Mouse (Mus musculus) heart, postnatal 0 days (tissue): ENCODE data around the gene Lrig2. TPM values are rescaled to one million over a fixed set of nuclear protein-coding genes. Genes with fewer than 3 reads are reported as not detected.

Experiments used
- ATAC-seq: fragments of 200-750 bp; cut with Nextera tagmentation; 2 replicates; pipeline ENCODE4 v1.8.0; 2017; ENCODE audit warnings: low read depth, moderate number of reproducible peaks, moderate library complexity; ENCODE audit not compliant: insufficient read depth
- DNase-seq: peaks from one replicate; pipeline ENCODE4 v3.0.0-alpha.2; 2016; ENCODE audit warnings: low spot score
- H3K27ac ChIP-seq: fragments of 300-500 bp; sonication (generic); 2 replicates; pipeline ENCODE4 v1.5.1; 2014; ENCODE audit warnings: low read depth, mild to moderate bottlenecking
- H3K27me3 ChIP-seq: fragments of 300-500 bp; sonication (generic); 2 replicates; pipeline ENCODE4 v1.6.1; 2014; ENCODE audit warnings: low read length, mixed read lengths; ENCODE audit not compliant: control insufficient read depth, insufficient read depth
- H3K36me3 ChIP-seq: fragments of 300-500 bp; sonication (generic); replicated peaks from 2 replicates; pipeline ENCODE4 v1.6.1; 2014; ENCODE audit warnings: low read length, mixed read lengths; ENCODE audit not compliant: control insufficient read depth, insufficient read depth
- H3K4me1 ChIP-seq: fragments of 300-500 bp; sonication (generic); 2 replicates; pipeline ENCODE4 v1.6.1; 2014; ENCODE audit warnings: antibody characterized with exemption; ENCODE audit not compliant: control insufficient read depth, insufficient read depth
- H3K4me2 ChIP-seq: fragments of 300-500 bp; sonication (generic); 2 replicates; pipeline ENCODE4 v1.6.1; 2014; ENCODE audit warnings: low read depth, mild to moderate bottlenecking, low read length, moderate library complexity
- H3K4me3 ChIP-seq: fragments of 300-500 bp; sonication (generic); 2 replicates; pipeline ENCODE4 v1.5.1; 2014; ENCODE audit warnings: low read depth, low read length
- H3K9ac ChIP-seq: fragments of 300-500 bp; sonication (generic); replicated peaks from 2 replicates; pipeline ENCODE4 v1.6.1; 2014; ENCODE audit warnings: low read depth, low read length, mixed read lengths
- H3K9me3 ChIP-seq: fragments of 300-500 bp; sonication (generic); replicated peaks from 2 replicates; pipeline ENCODE4 v1.6.1; 2016; ENCODE audit warnings: low read length; ENCODE audit not compliant: control insufficient read depth
- CTCF ChIP-seq: IDR thresholded peaks from 2 replicates; pipeline ENCODE4 v1.5.1; 2016; ENCODE audit warnings: antibody characterized with exemption, control low read depth, low read depth
- EP300 ChIP-seq: IDR thresholded peaks from 2 replicates; pipeline ENCODE4 v1.6.1; 2016; ENCODE audit warnings: antibody characterized with exemption, low read depth
- WGBS: fragments of 180-500 bp; shearing (Covaris S2); extraction: QIAGEN DNeasy Blood & Tissue Kit; methylation state at CpG from one replicate; pipeline ENCODE4 v1.1.7; 2014; 5-methylcytosine and 5-hydroxymethylcytosine counted together
- polyA plus RNA-seq: library from polyadenylated mRNA; unstranded; fragments of >200 nt; fragmentation: Nextera tagmentation; extraction: Ambion mirVana; gene quantifications from 2 replicates; pipeline ENCODE4 v1.2.1, GENCODE M21; 2015
- total RNA-seq: library from RNA; depleted of rRNA; stranded (reverse); fragments of >200 nt; gene quantifications from 2 replicates; pipeline ENCODE4 v1.2.3, GENCODE M21; 2014; ENCODE audit warnings: low replicate concordance; rRNA removed

Gene Lrig2
- total RNA-seq (18.7 TPM in 2 replicates), polyA plus RNA-seq (7.2 and 7.4 TPM in 2 replicates)

DNA sequence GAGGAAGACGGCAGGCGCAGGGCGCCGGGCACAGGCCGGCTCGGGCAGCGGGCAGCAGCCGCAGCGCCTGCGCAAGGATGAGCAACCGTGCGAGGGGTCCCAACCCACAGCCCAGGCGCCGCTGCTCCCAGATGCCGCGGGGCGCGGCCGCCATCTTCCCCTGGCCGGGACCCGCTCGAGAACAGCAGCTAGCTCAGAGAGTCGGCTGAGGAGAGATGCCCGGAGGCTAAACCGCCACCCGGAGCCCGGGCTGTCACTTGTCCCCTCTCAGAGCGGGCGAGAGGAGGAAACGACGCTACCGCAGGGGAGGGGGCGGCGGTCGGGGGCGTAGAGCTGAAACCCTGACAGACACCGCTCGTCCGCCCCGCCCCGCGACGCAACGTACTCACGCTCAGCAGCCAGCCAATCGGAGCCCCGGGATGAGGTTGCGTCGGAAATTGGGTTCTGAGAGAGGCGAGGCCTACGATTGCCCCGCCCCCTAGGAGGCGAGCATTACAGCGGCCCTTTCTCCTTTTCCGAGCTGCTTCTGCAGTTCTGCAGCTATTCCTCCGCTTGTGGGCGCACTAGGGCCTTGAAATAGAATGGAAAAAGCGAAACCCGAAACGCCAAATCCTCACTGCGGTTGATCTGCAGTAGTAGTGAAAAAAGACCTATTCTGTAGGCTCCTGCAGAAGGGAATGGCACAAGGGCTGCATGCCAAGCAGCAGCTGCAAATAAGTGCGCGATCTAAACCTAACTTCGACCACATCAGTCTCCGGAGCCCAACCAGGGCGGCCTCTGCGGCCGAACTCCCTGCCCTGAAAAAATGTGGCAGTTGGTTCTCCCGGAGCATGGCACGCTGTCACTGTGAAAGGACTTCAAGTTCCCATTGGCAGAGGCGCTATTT is at the start of gene Lrig2:
Gene Lrig2 (minus strand): TSS at position 381 of the 886 bp plus-strand sequence.
- TF ChIP-seq CTCF: peak; percentile 89
- TF ChIP-seq EP300: 0 out of 2 replicates have a peak, but pooled peaks have one; percentile 57
- peak; percentile 98 for DNase-seq
- WGBS: under 1% methylated on average over 64 of the region's 71 CpGs
- Histone ChIP-seq H3K4me1 (peaks cover 14% of the 10 kb centered on the region), H3K27me3 (no peaks in the 10 kb centered on the region), H3K9me3 (no peaks in the 10 kb centered on the region), H3K4me2 (peak within 1 kb of the TSS; percentile 68), H3K36me3 (no peaks in the 10 kb centered on the region), H3K27ac (peak within 1 kb of the TSS; percentile 92), H3K9ac (peak within 1 kb of the TSS; percentile 68), H3K4me3 (peak within 1 kb of the TSS; percentile 69)
- peak; percentile 98 for ATAC-seq

DNA sequence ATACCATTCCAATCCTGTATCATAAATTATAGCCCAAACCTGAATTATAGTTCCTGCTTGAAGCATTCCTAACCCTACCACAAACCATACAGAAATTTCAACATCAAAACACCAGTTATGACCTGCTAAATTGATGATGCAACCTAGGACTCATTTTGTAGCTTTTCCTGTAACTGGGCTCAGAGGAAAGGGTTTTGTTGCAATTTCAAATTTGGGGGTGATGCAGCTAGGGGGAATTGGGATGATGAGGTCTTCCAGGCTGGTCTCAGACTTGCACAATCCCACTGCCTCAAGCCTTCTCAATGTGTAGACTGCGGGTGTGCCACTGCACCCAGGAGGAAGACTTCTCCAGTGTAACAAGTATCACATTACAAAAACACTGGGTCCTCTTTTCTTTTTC is 44.9 kb upstream of the Lrig2 start:
- no peaks in the 10 kb centered on the region for H3K27me3 ChIP-seq
- TF ChIP-seq EP300 (no peak), CTCF (no peak)
- H3K4me2 ChIP-seq: no peak overlapping the region
- no peak overlapping the region for H3K9ac ChIP-seq
- DNase-seq: no peak
- no peak overlapping the region for H3K4me3 ChIP-seq
- H3K9me3 ChIP-seq: no peaks in the 10 kb centered on the region
- WGBS: 97% methylated on average over 1 of the region's 1 CpGs
- H3K36me3 ChIP-seq: no peaks in the 10 kb centered on the region
- no peak overlapping the region for H3K27ac ChIP-seq
- no peak for ATAC-seq
- no peaks in the 10 kb centered on the region for H3K4me1 ChIP-seq

DNA sequence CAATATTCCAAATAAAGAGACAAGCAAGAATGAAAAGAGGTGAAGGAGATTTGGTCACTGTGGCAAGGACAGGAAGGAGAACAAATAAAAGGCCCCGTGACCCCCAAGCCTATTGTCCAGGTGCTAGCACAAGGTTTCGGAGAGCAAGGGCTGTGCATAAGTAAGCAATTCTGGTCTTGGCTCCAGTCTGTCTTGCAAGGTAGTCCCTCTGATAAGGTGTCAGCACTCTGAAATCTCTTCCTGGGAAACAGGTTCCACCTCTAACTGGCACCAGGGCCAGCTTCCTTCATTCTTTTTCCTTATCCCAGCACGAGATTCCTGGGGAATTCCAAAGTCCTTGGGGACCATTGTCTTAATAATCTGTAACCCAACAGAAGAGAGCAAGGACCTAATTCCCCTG is 38.9 kb upstream of the Lrig2 start:
- no peak overlapping the region for H3K9ac ChIP-seq
- no peak overlapping the region for H3K27ac ChIP-seq
- no peaks in the 10 kb centered on the region for H3K27me3 ChIP-seq
- H3K4me1 ChIP-seq: no peaks in the 10 kb centered on the region
- no peak overlapping the region for H3K4me2 ChIP-seq
- H3K4me3 ChIP-seq: no peak overlapping the region
- no peaks in the 10 kb centered on the region for H3K36me3 ChIP-seq
- H3K9me3 ChIP-seq: no peaks in the 10 kb centered on the region
- 45% methylated on average over 3 of the region's 3 CpGs for WGBS
- TF ChIP-seq CTCF: no peak
- no peak for TF ChIP-seq EP300
- no peak for DNase-seq
- no peak for ATAC-seq

DNA sequence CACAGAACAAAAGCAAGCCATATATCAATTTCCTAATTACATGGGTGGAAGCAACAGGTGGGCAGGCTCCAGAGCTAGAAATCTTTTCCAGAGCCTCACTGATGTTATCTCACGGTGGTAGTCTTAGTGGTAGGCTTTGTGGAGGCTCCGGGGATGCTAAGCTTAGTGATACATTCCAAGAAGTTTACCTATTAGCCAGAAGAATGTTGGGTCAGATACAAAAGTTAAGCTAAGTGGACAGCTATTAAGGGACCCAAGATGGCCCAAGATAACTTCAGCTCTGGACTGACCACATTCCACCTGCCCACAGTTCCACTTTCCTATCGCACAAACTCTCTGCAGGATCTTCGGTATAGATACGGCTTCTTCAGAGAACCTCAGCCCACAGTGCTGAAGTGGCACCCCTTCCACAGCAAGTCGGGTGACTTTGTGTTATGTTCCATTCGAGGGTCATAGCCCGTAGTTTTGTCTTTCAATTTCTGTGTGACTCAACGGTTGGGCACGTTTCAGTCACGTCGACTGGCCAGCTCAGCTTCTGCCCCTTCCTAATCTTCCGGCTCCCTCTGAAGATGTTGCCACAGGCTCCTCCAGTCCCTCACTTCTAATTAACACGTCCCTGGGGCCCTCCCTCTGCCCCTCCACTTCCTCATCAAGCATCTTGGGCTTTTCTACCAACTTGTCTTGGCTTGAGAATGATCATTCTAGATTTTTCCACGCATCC is 36.8 kb upstream of the Lrig2 start:
- no peak overlapping the region for H3K9ac ChIP-seq
- no peaks in the 10 kb centered on the region for H3K27me3 ChIP-seq
- WGBS: 61% methylated on average over 15 of the region's 15 CpGs
- H3K27ac ChIP-seq: no peak overlapping the region
- no peaks in the 10 kb centered on the region for H3K4me1 ChIP-seq
- no peaks in the 10 kb centered on the region for H3K9me3 ChIP-seq
- H3K4me2 ChIP-seq: no peak overlapping the region
- H3K4me3 ChIP-seq: no peak overlapping the region
- no peaks in the 10 kb centered on the region for H3K36me3 ChIP-seq
- DNase-seq (no peak), ATAC-seq (no peak)
- no peak for TF ChIP-seq CTCF
- TF ChIP-seq EP300: no peak

DNA sequence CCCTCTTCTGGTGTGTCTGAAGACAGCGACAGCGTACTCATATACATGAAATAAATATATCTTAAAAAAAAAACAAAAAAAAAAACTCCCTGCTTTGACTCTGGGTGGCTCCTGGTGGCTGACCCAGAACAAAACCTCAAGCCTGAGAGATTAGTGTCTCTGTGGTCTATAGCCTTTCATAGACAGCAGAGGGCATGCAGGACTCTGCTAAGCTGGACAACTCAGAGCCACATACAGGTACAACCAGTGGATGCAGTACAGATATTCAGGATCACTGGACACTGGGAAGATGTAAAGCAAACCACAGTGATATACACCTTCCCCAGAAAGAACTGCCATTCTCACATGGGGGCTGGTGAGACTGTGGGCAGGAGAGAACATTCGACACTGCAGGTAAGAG is 32.1 kb upstream of the Lrig2 start:
- no peaks in the 10 kb centered on the region for H3K36me3 ChIP-seq
- peaks cover 11% of the 10 kb centered on the region; the same call in 1 of the 2 replicates for H3K4me1 ChIP-seq
- H3K4me2 ChIP-seq: no peak overlapping the region
- H3K9me3 ChIP-seq: no peaks in the 10 kb centered on the region
- H3K4me3 ChIP-seq: no peak overlapping the region
- no peak overlapping the region for H3K27ac ChIP-seq
- ATAC-seq: peak; percentile 69
- WGBS: 87% methylated on average over 3 of the region's 3 CpGs
- no peak for TF ChIP-seq EP300
- TF ChIP-seq CTCF: peak; percentile 56
- peak; percentile 45 for DNase-seq
- no peak overlapping the region for H3K9ac ChIP-seq
- no peaks in the 10 kb centered on the region for H3K27me3 ChIP-seq
